Mouse (Mus musculus) kidney, postnatal 14 days (tissue): Measurements from ENCODE around the gene Gm20503.

Experiments used
- DNase-seq: peaks from one replicate; pipeline ENCODE4 v3.0.0; 2022; ENCODE audit warnings: mixed read lengths

Gene Gm20503

DNA sequence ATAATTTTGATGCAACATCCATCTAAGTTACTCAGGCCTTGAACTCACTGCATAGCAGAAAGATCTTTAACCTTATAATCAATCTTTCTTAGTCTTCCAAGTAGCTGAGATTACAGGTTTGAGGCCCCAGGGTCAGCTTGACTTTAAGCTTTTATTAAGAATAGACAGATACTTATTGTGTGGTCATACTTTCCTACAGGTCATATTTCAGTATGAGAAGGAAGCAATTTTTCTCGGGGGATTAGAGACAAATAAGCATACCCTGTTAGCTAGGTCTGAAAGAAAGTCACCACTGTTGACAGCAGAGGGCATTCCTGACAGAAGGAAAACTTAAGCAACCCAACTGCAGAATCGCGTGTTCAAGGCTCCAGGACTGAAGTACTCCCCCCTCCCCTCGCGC lies 5.0 kb downstream of the Gm20503 start:
- DNase-seq, result no peak

DNA sequence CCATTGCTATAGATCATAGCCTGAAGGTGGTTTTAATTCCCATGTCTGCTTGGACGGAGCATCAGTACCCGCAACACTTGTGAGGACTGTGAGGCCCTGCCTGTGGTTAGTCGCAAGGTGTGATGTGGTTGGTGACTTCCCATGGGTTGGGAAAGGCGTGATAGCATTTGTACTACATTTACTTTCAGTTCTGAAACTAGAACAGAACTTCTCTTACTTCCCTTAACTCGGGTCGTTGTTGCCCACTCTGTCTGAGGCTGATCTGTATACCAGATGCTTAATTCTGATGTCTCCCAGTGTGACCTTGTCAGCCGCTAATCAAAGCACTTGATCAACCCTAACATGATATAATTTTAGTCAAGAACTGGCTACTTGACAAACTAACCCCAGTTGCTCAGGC lies 6.2 kb downstream of the Gm20503 start:
- no peak for DNase-seq

DNA sequence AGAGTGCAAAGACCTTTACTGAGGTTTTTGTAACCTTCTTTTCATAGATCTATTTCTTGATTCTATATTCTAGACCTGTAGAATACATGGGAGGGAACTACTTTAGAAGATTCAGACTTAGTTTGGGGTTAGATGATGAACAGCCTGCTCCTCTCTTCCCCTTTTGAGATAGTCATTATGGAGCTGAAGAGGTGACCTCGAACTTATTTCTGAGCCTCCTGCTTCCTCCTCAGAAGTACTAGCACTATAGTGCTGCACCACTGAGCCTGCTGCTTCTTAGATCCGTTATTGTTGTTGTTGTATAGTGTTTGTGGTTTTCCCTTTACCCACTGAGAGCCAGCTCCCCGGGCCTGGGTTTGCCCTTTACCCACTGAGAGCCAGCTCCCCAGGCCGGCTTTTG lies 6.7 kb downstream of the Gm20503 start:
- no peak for DNase-seq

DNA sequence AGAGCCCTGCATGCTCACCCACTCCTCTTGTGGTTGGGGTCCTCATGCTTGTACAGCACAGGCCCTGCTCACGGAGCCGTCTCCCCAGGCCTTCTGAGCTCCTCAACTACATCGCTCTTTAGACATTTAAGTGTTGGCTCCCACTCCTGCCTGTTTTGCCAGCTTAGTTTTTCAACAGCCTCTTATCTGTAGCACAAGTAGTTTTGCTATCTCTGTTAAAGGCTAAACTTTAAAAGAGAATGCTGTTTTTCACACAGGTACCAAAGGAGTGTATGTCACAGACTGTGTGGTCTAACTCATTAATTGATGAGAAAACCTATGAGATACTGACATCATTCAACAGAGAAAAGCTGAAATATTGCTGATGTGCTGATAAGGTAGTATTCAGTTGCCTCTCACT lies 8.4 kb downstream of the Gm20503 start:
- no peak for DNase-seq

DNA sequence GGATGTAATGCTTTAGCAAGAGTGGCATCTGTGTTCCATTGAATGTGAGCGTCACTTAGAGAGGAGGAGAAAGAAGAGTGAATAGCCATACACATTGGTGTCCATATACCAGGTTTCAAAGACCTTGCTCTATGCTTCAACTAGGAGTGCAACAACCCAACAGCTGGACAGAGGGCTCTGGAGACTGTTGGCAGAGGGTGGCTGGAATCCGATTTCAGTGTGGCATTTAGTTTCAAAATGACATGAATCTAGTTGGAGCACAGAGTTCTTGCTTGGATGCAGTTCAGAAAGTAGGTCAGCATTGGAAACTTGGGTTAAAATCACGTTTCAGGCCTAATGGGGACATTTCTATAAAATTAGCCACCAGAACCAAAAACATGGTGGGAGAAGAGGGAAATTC lies 12.2 kb downstream of the Gm20503 start:
- DNase-seq, result no peak

DNA sequence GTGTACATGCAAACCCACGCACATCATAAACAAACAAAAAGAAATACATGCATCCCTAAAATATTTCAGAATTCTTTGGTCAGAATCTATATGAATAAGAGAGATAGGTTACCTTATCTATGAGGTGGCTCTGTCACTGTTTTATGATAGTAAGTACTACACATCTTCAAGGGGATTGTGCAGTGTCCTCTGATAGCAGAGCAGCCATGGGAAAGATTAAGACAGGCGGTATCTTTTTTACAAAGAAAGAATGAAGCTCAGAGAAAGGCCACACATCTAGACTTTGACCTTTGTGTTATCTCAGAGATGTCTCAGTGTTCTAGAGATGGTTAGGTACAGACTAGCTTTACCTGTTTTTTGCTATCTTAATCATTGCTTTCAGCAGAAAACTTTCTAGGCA lies 13.9 kb downstream of the Gm20503 start:
- DNase-seq, result no peak

DNA sequence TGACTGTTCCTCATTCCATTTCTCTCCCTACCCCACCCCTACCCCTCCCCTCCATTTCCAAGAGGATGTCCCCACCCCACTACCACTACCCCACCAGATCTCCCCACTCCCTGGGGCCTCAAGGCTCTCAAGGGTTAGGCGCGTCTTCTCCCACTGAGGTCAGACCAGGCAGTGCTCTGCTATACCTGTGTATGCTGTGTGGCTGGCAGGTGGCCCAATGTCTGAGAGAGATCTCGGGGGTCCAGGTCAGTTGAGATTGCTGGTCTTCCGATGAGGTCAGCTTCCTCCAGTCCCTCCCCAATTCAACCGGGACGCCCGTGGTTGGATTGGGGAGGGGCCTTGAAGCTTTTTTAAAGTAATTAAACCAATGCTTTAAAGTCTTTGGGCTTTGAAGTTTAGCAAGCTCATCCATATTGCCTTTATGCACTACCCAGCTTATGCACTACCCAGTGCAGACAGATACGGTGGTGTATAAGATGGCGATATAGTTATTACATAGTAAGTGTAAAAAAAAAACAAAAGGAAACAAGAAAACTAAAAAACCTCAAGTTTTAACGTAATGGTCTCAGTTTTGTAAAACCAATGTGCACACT lies 31.4 kb downstream of the Gm20503 start:
- DNase-seq, result no peak

DNA sequence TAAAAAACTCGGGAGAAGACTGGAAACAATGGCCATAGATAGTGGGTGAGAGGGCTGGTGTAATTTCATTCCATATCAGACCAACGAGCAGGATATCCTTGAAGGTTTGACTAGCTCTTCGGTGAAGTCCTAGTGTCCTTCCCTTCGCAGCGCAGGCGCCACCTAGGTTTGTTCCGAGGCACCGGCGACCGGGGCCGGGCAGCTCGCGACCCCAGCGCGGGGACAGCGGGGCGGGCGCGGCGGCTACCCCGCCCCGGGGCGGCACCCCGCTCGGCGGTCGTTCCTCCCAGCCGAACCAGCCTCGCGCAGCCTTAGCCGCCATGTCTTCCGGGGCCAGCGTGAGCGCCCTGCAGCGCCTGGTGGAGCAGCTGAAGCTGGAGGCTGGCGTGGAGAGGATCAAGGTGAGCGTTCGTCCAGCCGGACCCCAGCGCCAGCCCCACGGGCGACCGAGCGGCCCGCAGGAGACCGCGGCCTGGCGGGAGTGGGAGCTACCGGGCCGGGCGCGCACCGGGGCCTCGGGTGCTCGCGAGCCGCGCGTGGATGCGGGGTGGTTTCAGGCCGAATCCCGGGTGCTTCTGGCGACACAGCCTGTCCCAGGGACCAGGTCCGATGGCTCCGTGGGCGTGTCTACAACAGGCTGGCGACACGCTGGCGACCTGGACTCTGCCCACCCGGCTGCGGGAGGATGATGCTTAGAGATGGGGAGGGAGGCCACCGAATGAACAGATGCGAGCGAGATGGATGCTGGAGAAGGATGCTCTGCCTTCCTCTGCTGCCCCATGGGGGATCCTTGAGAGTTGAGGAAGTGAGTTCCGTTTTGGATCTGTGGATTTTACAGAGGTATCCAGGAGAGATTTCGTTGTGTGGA lies 32.1 kb downstream of the Gm20503 start, which contains the start of gene Gng10:
TSS of gene Gng10 (plus strand) at position 171 of the 868 bp plus-strand sequence.
- DNase-seq, result peak; percentile 81

DNA sequence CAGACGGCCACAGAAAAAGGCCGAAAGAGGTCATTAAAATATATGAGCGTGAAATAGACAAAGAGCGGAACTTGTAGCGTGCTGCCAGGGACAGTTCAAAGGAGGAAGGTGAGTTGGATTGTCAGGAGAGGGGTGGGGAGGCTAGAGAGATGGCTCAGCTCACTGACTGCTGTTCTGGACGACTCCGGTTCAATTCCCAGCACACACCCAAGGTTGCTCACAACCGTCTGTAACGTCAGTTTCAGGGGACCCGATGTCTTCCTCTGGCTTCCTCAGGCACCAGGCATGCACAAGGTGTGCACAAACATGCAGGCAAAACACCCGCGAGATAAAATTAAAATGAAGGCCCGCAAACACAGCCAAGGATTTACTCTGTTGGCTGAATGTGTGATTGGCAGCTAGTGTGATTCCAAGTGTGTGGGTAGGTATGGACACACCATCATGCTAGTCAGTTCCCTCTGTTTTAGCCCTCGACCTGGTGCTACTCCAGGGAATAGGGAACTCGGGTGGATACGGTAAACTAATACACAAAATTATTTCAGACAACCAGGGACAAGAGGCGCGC lies 32.9 kb downstream of the Gm20503 start:
- no peak for DNase-seq

DNA sequence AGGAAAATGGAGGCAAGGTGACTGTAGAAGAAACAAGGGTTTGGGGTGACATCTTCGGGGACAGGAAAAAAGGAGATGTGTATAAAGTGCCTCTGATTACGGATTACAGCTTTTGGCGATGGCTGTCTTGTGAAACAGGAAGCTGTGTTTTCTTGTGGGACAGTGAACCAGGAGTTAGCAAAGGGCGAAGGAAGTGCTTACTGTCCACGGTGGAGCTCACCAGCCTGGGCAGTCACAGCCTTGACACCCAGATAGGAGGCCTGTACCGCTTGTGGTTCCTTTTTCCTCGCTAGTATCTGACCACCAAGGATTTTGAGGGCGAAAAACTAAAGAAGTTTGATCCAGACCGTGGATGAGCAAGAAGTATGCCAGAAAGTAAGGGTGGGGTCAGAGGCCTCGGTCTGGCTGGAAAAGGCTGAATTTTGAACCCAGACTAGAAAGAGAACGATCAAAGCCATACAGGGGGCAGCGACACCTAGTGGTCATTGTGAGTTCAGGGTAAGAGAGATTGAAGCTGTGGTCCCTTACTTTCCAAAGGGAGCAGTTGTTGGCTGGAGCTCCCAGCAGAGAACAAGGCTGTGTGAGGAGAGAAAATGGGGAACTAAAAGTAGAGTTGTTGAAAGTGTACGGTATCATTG lies 33.6 kb downstream of the Gm20503 start:
- peak; percentile 72 for DNase-seq

DNA sequence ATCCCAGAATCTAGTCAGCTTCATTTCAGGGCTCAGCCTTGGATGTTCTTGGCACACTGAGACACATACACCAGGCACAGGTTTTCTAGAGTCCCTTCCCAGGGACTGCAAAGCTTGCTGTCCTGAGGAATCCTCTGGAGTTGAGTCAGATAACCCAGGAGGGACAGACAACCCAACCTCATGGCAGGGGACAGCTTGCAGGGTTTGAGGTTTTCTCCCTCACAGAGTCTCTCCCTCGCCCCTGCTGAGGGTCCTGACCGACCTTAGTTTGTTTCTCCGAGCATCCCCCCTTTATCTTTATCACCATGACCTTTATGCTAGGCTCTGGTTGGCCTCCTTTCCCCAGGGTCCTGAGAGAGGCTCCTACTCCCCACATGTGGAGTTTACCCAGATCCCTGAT lies 34.5 kb downstream of the Gm20503 start:
- no peak for DNase-seq

DNA sequence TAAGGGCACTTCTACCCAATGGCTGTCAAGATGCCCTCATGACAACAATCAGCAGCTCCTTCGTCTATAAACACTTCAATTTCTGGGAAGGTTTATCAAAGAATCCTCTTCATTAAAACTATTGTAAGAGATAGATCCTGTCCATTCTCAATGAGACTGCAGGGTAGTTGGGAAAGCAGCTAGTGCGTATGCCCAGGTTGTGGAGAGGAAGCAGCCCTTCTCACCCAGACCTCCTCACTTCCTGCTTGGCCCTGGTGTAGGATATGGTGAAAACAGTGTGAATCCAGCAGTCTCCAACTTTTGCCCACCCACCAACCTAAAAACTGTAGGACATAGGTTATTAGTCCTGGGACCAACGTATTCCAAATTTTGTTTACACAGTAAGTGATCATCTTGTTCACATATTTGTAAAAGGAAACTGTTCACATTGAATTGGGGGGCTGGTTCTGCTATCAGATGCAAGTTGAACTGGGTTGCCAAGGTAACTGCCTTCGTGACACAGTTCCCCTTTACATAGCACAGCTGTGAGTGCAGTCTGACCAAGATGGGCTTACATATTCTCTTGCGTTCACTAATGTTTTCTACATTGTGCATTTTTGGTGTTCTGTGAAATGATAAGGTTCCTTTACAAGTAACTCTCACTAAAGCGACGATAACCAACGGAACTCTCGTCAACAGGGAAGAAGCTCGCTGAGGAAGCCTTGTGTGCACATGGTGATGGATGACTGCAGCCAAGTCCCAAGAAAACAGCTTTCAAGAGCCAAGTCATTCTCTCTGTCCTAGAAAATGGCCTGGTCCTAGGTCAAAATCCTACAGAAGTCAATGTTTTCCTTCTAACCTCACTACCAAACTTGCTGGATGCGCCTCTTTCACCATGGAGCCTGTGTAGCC lies 37.6 kb downstream of the Gm20503 start:
- no peak for DNase-seq

DNA sequence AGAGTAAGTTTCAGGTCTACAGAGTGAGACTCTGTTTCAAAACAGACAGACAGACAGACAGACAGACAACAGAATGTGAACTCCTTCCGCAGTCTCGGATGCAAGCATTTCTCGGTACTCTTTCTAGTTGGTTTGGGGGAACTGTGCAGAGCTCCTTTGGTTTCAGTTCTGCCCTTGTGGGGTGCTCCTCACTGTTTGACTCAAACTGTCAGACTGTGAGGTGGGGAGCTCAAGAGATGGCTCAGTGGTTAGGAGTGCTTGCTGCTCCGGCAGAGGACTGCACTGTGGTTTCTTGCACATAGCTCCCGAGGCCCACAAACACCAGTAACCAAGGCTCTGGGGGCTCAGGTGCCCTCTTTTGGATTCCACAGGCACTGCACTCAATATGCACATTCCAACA lies 40.1 kb downstream of the Gm20503 start:
- DNase-seq, result no peak

DNA sequence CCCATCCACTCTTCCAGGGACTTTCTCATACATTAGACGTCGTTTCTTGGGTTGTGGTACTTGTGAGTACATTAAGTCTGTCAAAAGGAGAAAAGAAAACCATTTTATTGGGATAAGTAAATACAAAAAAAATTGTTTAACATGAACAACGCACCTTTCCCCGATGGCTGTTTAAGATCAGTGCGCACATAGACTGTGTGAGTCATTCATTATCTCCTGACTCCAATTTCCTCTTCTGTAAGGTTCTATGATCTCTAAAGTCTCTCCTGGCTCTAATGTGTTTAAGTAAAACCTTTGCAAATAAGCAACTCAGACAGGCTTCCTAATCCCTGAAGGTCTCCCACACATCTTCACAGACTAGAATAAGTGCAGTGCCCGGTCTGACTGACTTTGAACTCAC lies 40.9 kb downstream of the Gm20503 start:
- no peak for DNase-seq

DNA sequence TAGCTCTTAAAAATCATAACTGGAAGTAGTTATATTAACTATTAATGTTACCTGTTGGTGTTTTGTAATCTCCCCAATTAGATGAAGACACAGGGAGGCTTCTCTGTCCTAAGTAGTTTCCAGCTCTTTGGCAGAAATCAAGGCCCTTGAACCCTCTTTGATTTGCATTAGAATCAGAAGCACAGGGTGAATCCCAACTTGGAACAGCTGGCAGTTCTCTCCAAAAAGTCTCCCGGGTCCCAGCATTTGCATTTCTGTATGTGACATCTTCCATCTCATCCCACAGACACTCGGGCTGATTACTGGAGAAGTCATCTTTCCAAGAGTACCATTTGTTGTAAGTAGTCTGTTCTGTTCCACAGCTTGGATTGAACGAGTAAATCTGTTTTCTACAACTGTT lies 44.2 kb downstream of the Gm20503 start:
- DNase-seq, result no peak

DNA sequence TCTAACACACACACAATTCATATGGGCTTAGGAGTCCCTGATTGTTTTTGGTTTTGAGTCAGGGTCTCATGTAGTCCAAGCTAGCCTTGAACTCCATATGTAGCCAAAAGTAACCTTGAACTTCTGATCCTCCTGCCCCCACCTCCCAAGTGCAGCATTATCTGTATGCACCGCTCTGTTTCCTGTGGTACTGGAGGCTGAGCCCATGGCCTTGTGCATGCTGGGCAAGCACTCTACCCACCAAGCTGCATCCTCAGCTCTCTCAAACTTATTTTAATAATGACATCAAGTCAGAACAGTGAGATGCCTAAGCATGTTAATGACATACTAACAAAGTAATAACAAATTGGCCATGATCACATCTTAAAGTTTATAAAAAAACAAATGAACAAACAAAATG lies 48.1 kb downstream of the Gm20503 start:
- DNase-seq, result no peak

DNA sequence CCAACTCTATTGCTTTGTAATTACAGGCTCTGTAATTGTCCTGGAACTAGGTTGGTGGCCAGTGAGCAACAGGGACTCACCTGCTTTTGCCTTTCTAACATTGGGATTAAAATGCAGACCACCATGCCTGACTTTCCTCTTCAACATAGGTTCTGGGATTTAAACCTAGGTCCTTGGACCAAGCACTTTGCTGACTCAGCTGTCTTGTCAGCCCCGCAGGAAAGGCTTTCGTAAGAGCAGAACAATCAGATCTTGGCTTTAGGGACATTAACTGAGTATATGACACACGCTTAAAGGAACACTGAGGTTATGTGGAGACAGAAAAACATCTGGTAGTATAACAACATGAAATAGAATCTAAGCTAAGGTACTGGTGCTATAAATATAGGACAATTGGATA lies 54.9 kb downstream of the Gm20503 start:
- no peak for DNase-seq

DNA sequence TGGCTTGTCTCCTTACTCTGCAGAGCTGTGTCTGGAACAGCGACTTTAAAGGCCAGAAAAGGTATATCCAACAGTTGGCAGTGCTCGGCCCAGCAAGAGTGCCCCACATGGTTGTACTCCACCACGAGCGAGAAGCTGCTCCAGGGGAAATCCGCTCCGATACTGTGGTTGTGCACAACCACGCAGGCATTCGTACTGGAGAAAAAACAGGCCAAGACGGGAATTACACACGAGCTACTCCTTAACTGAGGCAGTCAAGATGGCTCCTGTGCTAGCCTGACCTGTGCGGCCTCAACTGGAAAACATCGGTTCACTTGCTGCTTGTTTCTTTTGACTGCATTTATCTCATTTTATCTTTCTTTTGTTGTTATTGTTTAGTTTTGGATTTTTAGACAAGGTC lies 59.5 kb downstream of the Gm20503 start:
- DNase-seq, result no peak

DNA sequence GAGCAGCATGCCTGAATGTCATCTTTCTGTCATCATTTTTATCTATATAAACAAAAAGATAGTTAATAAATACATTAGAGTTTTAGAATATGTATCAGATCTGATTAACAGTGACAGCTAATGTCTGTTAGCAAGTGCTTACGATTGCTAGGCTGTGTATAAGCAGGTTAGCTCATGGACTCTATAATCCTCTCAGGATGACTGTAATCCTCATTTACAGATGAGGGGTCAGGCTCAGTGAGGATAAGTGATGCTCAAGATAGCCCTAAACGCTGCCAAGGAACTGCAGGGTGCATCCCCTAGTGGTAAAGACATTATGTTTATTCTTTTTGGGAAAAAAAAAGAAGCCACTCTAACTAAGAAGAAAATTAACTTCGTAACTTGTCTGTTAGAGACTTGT lies 66.3 kb downstream of the Gm20503 start:
- DNase-seq, result no peak

DNA sequence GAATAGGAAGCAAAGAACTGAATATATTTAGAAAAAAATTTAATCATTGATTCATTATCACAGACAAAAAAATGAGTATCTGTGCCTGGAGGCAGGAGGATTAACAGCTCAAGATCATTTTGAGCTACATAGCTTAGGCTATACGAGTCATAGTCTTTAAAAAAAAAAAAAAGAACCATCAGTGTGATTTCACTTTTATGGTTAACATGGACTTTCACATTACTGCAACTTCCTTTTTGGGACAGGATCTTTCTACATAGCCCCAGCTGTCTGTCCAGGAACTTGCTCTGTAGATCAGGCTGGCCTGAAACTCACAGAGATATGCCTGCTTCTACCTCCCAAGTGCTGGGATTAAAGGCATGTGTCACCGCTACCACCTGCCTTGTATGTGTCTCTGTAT lies 80.4 kb downstream of the Gm20503 start:
- DNase-seq, result no peak

DNA sequence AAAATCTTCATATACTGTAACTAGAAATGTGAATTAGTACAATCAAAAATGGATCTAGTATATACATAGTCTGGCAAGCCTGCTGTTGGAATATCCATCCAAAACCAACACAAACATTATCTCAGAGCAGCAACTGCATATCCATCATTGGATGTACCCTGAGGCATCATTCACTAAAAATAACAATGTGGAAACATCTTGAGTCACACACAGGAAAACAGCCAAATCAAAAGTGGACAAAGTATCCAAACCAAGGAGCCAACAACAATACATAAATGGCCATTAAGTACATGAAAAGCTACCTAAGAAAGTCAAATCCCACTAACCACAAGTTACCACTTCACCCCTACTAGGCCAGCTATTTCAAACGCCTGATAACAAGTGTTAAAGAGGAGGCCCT lies 86.4 kb downstream of the Gm20503 start:
- no peak for DNase-seq
